Mouse (Mus musculus): ENCODE results near the gene Exosc3.
"Not testable (repeated sequence)": the region's sequence is repeated elsewhere in the genome, so short reads cannot be mapped to it uniquely, and the experiment has no call there.

Gene Exosc3

DNA sequence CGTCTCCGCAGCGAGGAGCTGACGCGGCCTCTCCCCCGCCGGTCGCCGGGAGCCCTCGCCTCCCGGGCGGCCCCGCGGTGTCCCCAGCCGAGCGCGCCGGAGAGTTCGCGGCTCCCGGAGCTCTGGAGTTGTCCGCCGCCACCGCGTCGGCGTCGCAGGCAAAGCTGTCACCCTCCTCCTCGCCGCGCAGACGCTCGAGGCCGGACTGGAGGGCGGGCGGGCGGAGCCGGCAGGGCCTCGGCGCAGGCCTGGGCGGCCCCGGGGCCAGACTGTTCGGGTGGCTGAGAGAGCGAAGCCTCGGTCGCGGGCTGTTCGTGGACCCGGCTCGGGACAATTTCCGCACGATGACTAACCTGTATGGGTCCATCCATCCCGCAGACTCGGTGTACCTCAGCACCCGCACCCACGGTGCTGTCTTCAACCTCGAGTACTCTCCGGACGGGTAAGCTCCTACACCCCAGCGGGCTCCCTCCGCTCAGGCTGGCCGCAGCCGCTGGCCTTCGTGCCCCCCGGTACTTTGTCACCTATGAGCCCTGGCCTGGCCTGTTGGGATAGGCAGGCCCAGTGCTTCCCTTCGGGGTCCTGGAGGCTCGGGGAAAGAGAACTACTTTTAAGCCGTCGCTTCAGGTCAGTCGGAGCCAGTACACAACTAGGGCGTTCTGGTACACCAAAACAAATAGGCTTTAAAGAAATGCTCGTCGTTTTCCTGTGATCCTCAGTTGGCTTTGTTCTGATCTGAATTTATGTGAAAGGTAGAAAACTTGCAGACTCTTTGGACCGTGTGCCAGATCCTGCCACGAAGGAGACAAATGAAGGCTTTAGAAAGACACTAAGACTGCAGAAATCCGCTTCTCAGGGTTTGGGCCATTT is at the start of gene Exosc3:
TSS of gene Exosc3 (minus strand) at position 447 of the 870 bp plus-strand sequence.
- no peak for DNase-seq (ENCODE audit: low spot score)

DNA sequence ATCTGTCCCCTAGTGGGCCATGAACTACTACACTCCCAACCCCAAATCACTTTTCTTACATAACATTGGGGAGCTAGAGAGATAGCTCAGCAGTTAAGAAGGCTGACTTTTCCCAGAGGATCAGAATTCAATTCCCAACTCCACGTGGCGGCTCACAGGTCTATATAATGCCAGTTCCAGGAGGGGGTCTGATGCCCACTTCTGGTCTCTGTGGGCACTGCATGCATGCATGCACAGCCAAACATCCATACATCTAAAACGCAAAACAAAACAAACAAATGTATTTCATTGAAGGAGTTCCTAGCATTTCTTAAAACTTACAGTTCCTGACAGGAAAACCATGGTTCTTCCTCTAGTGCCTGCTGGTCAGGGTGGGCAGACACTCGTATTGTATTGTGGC is 49.6 kb upstream of the Exosc3 start:
- no peak for DNase-seq (ENCODE audit: low spot score)

DNA sequence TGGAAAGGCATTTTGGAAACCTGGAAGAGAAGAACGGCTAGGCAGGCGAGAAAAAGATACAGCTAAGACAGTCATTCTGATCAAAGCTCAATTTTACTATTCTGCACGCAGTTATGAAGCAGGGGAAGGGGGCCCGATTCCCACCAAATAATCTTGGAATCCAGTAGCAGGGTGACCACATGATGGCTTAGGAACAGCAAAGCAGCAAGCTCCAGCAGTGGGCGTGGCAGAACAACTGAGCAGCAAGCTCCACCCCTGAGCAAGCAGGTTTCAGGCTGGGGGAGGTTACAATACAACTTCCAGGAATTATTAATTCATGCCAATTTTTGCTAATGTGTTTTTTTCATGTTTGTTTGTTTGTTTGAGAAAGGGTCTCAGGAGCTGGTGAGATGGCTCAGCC is 44.8 kb upstream of the Exosc3 start:
- DNase-seq (ENCODE audit: low spot score): not testable (repeated sequence)

DNA sequence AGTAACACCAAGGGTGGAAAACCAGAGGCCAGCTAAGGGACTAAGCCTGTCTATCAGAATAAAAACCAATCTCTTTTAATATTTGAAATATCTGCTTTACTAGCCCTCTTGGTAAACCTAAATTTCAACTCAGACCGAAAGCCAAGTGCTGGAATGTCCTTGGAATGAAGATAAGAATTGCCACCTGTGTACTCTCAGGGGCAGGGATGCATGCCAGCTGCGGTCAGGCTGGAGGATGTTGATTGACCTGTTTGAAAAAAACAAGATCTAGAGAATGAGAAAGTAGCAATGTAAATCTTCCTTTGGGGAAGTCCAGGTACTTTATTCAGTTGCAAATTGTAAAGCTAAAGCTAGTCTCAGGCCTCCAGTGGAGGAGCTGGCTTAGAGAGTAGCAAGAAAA is 39.6 kb upstream of the Exosc3 start:
- DNase-seq (ENCODE audit: low spot score): not testable (repeated sequence)

DNA sequence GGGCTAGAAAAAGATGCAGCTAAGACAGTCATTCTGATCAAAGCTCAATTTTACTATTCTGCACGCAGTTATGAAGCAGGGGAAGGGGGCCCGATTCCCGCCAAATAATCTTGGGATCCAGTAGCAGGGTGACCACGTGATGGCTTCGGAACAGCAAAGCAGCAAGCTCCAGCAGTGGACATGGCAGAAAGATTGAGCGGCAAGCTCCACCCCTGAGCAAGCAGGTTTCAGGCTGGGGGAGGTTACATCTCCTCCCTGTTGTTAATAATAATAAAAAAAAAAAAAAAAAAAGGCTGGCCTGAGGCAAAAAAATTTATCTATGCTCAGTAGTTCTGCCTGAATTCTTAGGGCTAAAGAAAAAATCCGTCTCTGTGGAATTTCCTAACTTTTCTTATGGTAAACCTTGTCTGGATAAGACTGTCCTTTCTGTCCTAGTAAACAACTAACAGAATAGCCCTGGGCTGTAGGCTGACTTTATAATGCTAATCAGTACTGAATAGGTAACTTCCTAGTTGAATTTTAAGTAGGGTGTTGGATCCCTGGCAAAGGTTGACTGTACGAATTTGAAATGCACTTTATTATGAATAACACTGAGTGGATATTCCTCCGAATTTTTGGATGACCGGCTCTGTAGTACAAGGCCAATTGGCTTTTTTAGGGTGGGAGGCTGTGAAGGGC is 38.5 kb upstream of the Exosc3 start:
- DNase-seq (ENCODE audit: low spot score): not testable (repeated sequence)

DNA sequence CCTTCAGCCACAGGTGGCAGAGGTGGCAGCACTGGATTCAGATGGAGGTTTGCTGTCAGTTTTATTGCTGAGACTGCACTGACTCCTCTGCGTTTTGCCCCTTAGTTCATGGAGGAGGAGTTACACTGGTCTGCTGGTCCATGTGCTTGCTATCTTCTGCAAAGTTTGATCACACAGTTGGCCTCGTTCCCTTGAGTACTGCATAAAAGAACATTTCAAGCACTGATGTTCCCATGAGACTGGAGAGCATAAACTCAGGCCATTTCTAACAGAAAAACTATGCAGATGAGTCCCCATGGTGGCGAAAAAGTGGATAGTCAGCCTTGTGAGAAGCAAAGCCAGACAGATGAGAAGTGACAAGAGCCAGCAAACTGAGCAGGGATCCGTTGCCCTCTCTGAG is 34.0 kb upstream of the Exosc3 start:
- DNase-seq (ENCODE audit: low spot score): no peak

DNA sequence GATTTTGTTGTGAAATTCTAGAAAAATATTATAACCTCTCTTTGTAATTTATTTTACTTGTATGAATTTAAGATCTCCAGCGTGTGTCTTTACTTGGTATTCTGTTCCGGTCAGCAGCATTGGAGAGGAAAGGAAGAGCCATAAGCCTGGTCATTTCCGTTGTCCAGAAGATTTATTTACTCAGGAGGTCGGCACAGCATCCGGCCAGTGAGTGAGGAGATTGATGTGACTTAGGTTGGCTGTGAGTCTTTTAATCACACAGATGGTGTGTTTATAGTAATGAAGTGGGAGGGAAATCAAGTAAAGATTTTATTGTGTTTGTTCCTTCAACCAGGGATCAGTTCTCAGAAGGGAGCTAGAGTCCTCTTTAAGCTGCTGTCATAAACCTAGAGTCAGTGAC is 32.3 kb upstream of the Exosc3 start:
- DNase-seq (ENCODE audit: low spot score): no peak

DNA sequence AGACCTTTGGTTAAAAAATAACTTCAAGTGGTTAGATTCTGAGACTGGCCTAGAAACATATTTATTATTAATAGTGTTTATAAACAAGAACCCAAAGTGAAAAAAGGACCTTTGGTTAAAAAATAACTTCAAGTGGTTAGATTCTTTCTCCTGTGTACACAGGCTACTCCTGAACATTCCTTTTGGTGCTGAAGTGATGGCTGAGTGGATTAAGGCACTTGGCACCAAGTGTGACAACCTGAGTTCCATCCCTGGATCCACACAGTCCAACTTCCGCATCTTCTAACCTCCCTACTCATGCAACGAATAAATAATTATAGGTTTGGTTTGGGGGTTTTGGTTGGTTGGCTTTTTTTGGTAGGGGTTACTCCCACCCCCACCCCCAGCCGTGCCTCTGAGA is 28.7 kb upstream of the Exosc3 start:
- DNase-seq (ENCODE audit: low spot score): no peak

DNA sequence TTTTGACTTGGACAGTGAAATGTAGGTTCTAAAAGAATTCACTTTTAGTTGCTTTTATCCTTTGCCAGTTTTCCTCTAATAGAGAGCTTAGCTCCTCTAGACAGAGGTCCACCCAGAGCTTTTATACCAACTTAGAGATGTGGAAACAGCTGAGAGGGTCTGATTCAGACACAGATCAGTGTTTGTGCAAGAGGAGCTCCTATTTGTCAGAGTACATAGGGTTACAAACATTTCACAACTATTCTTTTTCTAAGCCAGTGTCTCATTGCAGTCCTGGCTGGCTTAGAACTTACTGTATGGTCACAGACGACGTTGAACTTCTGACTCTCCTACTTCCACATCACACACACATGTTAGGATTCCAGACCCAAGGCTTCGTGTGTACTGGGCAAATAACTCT is 14.1 kb upstream of the Exosc3 start:
- DNase-seq (ENCODE audit: low spot score): no peak

DNA sequence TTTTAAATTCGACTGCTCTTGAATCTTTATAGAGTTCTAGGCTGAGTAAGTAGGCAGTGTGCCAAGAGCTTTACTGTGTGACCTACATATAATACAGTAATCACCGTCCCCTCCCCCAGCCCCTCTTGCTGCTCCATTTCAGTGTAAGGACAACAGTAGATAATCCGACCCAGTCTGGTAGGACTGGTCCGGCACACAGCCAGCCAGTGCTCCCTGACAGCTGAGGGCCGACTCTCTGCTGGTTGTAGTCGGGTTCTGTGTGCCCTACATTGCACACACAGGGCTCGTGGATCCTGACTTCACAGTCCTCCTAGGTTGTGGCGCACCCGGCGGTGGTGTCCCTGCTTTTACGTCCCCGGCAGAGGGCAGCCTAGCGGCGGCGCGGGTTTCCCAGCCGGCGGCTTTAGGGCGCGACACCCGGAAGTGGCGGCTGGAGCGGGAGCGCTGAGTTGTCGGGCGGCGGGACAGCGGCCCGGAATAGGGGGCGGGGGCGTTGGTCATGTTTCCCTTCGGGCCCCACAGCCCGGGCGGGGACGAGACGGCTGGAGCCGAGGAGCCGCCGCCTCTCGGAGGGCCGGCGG is 773 bp downstream of the Exosc3 start, which contains the start of gene Dcaf10:
TSS of gene Dcaf10 (plus strand) at position 433 of the 581 bp plus-strand sequence.
- peak; percentile 89 for DNase-seq (ENCODE audit: low spot score)

DNA sequence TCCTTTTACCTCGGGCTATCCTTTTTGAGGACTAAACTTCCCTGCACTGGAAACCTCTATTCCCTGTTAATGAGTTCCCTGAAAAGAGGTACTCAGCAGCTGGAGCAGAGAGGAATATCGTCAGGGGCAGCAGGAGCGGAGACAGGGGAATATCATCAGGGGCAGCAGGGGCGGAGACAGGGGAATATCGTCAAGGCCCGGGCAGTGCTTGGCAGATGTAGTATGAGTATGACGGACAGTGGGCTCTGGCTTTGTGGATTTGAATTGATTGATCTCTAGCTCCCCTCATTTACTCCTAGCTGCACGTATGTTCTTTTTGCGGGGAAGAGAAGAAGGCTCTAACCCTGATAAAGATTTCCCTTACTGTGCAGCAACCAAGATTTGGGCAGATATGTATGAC is 1.3 kb downstream of the Exosc3 start:
- DNase-seq (ENCODE audit: low spot score): no peak

DNA sequence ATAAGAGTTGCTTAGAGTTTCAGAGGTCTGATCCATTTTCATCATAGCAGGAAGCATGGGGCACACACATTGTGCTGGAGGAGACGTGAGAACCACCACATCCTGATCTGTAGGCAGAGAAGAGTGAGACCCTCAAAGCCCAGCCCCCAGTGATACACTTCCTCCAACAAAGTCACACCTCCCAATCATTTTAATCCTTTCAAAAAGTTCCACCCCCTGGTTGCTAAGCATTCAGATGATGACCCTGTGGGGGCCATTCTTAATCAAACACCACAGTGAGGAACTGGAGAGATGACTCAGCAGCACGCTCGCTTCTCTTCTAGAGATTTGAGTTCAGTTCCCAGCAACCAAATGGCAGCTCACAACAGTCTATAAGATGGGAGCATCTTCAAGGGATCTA is 10.1 kb downstream of the Exosc3 start:
- DNase-seq (ENCODE audit: low spot score): no peak

DNA sequence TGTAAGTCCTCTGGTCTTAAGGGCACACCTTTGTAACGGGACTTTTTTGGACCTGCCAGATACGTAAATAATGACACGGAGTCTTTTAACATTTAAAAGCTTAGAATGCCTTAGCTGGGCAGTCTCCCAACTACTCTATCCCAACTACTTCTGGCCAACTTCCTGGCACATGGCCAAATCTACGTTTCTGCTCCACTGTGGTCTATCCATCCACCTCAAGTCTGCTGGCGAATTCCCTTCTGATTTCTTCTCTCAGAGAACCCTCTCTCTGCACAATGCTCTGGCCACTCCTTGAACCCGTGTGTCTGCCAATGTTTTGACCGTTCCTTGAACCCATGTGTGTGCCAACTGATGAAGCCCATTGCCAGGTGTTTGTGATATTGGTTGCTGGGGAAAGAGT is 11.4 kb downstream of the Exosc3 start:
- no peak for DNase-seq (ENCODE audit: low spot score)

DNA sequence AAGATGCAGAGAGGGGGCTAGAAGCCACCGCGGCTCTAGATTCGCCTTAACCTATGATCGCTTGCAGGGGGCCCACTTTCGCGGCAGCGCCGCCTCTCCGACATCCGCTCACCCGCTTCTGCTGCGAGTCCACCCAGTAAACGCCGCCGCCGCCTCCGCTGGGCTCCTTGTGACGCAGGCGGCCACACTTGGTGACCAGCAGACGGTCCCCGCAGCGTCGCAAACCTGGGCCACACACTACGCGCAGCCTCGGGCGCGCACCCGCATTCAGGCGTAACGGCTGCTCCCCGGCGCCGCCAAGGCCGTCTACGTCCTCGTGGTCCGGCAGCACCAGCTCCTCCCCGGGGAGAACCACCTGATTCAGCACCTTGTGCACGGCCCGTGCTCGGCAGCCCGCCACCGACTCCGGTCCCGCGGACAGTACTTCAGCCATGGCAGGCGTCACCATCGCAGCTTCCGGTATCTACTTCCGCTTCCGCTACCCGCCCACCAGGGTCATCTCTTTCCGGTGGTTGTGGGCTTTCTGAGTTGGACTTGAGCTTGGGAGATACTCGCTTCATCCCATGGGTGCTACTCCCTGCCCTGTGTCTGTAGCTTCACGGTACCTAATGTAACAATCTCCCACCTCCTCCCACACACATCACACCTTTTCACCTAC is 22.2 kb downstream of the Exosc3 start:
- peak; percentile 78 for DNase-seq (ENCODE audit: low spot score)

DNA sequence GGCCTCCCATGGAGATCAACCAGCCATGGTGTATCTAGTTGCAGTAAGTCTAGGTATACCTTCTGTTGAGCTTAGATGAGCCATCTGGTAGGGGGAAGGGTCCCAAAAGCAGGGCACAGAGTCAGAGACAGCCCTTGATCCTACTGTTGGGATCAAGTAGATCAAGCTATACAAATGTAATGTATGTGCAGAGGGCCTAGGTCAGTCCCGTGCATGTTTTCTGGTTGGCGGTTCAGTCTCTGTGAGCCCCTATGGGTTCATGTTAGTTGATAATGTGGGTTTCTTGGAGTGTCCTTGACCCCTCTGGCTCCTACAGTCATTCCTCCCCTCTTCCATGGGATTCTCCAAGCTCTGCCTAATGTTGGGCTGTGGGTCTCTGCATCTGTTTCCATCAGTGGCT is 31.5 kb downstream of the Exosc3 start:
- DNase-seq (ENCODE audit: low spot score): no peak

DNA sequence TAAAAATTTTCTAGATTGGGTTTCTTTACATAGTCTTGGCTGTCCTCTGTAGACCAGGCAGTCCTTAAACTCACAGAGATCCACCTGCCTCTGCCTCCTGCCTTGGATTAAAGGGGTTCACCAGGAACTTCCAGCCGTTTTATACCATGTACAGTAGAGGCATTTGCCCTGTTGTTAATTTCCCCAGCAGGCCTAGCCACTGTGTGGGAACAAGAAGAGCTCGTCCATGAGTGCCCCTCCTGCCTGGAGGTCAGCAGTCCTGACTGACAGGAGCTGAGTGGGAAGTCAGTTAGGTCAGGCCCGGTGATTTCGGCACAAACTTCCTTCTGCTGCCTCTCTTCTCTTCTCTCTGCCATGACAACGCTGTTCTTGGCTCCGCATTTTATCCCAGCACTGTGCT is 33.9 kb downstream of the Exosc3 start:
- DNase-seq (ENCODE audit: low spot score): no peak

DNA sequence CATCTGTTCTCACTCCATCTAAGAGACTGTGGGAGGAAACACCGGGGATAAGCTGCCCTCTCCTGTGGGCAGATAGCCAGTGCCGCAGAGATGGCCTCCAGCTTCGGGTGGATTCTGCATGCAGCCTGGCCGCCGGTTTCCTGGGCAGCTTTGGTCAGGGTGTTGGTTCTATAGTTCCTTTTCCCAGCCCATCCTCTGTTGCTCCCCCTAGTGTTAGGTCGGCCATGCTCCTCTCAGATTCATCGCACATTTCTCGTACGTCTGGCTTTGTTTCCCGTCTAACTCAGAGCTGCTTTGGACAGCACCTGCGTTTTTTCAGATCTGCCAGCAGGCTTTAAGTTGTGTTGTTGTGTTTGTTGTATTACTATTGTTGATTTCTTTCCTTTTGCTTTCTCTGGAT is 34.5 kb downstream of the Exosc3 start:
- no peak for DNase-seq (ENCODE audit: low spot score)

DNA sequence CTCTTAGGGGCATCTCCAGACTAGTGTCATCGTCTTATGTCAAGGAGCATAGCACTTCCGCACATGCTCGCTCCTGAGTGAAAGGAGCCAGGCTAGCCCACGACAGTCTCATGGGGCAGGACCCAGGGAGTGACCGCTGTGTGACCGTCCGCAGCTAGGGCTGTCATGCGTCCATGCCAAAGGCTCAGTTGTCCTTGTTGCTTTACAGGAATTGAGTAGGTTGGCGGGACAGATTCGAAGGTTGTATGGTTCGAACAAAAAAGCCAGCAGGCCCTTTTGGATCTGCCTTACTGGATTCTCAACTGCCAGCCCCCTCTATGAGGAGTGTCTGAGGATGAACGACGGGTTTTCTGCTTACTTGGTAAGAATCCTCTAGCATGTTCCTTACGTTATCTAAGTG is 37.0 kb downstream of the Exosc3 start:
- DNase-seq (ENCODE audit: low spot score): no peak

DNA sequence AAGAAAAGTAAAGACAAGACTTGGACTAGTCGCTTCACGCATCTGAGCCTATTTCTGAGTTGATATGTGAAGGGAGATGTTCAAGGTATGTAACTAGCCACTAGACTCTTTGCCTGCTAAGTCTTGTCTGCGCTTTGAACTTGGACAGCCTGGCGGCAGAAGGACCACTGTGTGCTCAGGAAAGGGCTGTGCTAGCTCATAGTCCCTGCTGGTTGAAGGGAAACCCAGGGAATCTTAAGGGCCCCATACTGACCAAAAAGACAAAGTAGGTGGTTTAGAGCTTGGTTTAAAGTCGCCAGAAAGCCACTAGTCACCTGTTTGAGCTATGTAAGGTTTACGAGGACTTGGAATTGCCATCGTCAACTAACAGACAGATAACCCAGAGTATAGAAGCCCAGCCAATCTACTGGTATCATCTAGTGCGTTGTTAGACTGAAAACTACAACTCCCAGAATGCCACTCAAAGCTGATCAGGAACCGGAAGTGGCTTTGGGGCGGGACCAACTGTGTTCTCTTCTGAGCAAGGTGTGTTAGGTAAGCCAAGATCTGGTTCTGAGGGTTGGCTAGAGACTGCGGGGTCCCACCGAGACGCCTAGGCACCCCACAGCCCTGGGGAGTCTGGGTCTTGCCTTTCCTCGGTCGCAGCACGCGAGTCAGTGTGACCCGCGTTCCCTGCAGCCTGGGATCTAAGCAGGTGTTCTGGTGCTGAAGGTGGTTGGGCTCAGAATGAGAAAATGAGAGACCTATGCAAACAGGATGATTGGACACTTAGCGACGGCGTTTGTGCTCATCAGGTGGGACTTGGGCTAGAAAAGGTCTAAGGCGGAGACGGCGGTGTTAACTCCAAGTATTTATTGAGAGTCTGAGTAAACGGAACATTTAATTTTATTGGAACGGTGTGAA is 45.6 kb downstream of the Exosc3 start, which contains the start of gene Trmt10b:
TSS of gene Trmt10b (plus strand) at position 466 of the 903 bp plus-strand sequence.
- peak; percentile 82 for DNase-seq (ENCODE audit: low spot score)

DNA sequence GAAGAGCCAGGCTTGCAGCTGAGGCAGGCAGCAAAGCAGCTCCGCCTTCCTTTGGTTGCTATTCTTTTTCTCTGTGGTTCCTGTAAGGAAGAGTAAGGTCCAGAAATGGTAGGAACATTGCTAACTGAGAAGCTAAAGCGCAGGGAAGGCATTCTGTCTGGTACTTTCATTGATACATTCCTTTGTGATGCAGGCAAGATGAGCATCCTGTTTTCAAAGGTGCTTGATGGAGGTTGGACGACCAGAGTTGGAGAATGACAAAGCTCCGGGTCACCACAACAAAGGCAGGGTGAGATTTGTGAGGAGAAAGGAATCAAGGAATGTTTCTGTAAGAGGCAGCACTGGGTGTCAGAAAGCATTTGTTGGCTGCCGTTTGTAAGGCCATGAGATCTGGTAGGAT is 54.6 kb downstream of the Exosc3 start:
- DNase-seq (ENCODE audit: low spot score): no peak

DNA sequence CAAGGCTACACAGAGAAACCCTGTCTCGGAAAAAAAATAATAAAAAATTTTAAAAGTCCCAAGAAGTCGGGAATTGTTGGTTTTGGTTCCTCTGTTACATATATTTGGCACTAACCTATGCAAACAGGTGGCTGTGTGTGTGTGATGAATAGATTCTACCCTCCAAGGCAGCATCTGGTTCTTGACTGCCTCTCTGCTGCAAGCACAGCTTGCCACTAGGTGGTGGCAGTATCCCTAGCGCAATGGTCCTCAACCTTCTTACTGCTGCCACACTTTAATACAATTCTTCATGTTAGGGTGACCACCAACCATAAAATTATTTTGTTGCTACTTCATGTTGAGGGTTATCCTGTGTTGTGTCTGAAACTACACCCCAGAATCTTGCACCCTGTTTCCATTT is 56.2 kb downstream of the Exosc3 start:
- DNase-seq (ENCODE audit: low spot score): no peak
